Mouse (Mus musculus) embryonic fibroblast, embryonic 13.5 days (primary cell): ENCODE results near the gene Slc31a2. TPM values are rescaled to one million over a fixed set of nuclear protein-coding genes. Genes with fewer than 3 reads are reported as not detected.
A peak's percentile ranks its signal among the peaks of the same experiment; 100 is the strongest.

Experiments used
- H3K27ac ChIP-seq: 2 replicates; pipeline ENCODE4 v1.5.1; 2012; ENCODE audit warnings: low read length, control low read depth, inconsistent platforms; ENCODE audit not compliant: insufficient read depth
- H3K4me1 ChIP-seq: 2 replicates; pipeline ENCODE4 v1.6.1; 2011; ENCODE audit warnings: low read length; ENCODE audit not compliant: control insufficient read depth, insufficient read depth
- H3K4me3 ChIP-seq: 2 replicates; pipeline ENCODE4 v1.5.1; 2011; ENCODE audit warnings: mild to moderate bottlenecking, control low read depth, low read length; ENCODE audit not compliant: insufficient read depth
- CTCF ChIP-seq: IDR thresholded peaks from 2 replicates; pipeline ENCODE4 v1.5.1; 2011; ENCODE audit warnings: mild to moderate bottlenecking, control low read depth, low read length, moderate library complexity, borderline replicate concordance; ENCODE audit not compliant: insufficient read depth
- POLR2A ChIP-seq: IDR thresholded peaks from 2 replicates; pipeline ENCODE4 v1.6.1; 2011; ENCODE audit warnings: low read depth, mild to moderate bottlenecking, control low read depth, low read length, moderate library complexity
- polyA plus RNA-seq: library from polyadenylated mRNA; stranded (reverse); fragments of >200 nt; gene quantifications from 2 replicates; pipeline ENCODE4 v1.2.4, GENCODE M21; 2011; ENCODE audit warnings: low read depth; ENCODE audit not compliant: missing spikeins, insufficient read length

The Slc31a2 gene
- polyA plus RNA-seq, 1 experiment: 13.9 TPM

GRCm38 (mm10) chr4:62278081-62278480 is 15.7 kb downstream of the Slc31a2 start:
- H3K27ac ChIP-seq: no peak overlapping the region
- H3K4me1 ChIP-seq: no peaks in the 10 kb centered on the region
- TF ChIP-seq POLR2A (no peak), CTCF (no peak)
- no peak overlapping the region for H3K4me3 ChIP-seq

GRCm38 (mm10) chr4:62281319-62281718 is 19.0 kb downstream of the Slc31a2 start:
- Histone ChIP-seq H3K27ac (no peak overlapping the region), H3K4me1 (no peaks in the 10 kb centered on the region), H3K4me3 (no peak overlapping the region)
- TF ChIP-seq POLR2A (no peak), CTCF (no peak)

- H3K4me1 ChIP-seq: 0 out of 2 replicates have a peak, but pooled peaks cover 5% of the 10 kb centered on the region
- H3K4me3 ChIP-seq: no peak overlapping the region
- TF ChIP-seq POLR2A (no peak), CTCF (no peak)
- no peak overlapping the region for H3K27ac ChIP-seq
These were observed 20.6 kb downstream of the Slc31a2 start for GRCm38 (mm10) chr4:62282969-62283368.

- no peak for TF ChIP-seq CTCF
- TF ChIP-seq POLR2A: no peak
- Histone ChIP-seq H3K4me1 (0 out of 2 replicates have a peak, but pooled peaks cover 7% of the 10 kb centered on the region), H3K4me3 (no peak overlapping the region), H3K27ac (no peak overlapping the region)
These were observed 23.2 kb downstream of the Slc31a2 start for GRCm38 (mm10) chr4:62285576-62285975.

- TF ChIP-seq CTCF (no peak), POLR2A (peak; percentile 81)
- no peak overlapping the region for H3K27ac ChIP-seq
- peak overlapping the region; percentile 52 for H3K4me3 ChIP-seq
- 0 out of 2 replicates have a peak, but pooled peaks cover 7% of the 10 kb centered on the region for H3K4me1 ChIP-seq
These were observed 24.1 kb downstream of the Slc31a2 start for GRCm38 (mm10) chr4:62286257-62286991.

GRCm38 (mm10) chr4:62286992-62287900 is 24.9 kb downstream of the Slc31a2 start:
- no peak overlapping the region; the same call in 1 of the 2 replicates for H3K27ac ChIP-seq
- 0 out of 2 replicates have a peak, but pooled peaks cover 7% of the 10 kb centered on the region for H3K4me1 ChIP-seq
- TF ChIP-seq CTCF: no peak
- TF ChIP-seq POLR2A: no peak
- H3K4me3 ChIP-seq: peak overlapping the region; percentile 52

GRCm38 (mm10) chr4:62289226-62289625 is 26.9 kb downstream of the Slc31a2 start:
- Histone ChIP-seq H3K4me1 (0 out of 2 replicates have a peak, but pooled peaks cover 7% of the 10 kb centered on the region), H3K4me3 (no peak overlapping the region), H3K27ac (no peak overlapping the region)
- TF ChIP-seq POLR2A (no peak), CTCF (no peak)

GRCm38 (mm10) chr4:62290816-62291505 is 28.6 kb downstream of the Slc31a2 start:
- H3K27ac ChIP-seq: no peak overlapping the region
- H3K4me3 ChIP-seq: no peak overlapping the region
- H3K4me1 ChIP-seq: 0 out of 2 replicates have a peak, but pooled peaks cover 7% of the 10 kb centered on the region
- TF ChIP-seq POLR2A: no peak
- no peak for TF ChIP-seq CTCF

- H3K27ac ChIP-seq: no peak overlapping the region
- H3K4me1 ChIP-seq: 0 out of 2 replicates have a peak, but pooled peaks cover 5% of the 10 kb centered on the region
- no peak overlapping the region for H3K4me3 ChIP-seq
- TF ChIP-seq POLR2A: no peak
- no peak for TF ChIP-seq CTCF
These were observed 30.3 kb downstream of the Slc31a2 start for GRCm38 (mm10) chr4:62292461-62293180.
